Mouse (Mus musculus) adrenal gland, adult 2 months (tissue): ENCODE data around the gene Sh3bp5. TPM values are rescaled to one million over a fixed set of nuclear protein-coding genes. Genes with fewer than 3 reads are reported as not detected.

Experiments used
- DNase-seq: peaks from one replicate; pipeline ENCODE4 v3.0.0; 2021
- polyA plus RNA-seq: library from polyadenylated mRNA; depleted of rRNA; stranded (reverse); fragments of >200 nt; gene quantifications from 2 replicates; pipeline ENCODE4 v1.2.3, GENCODE M21; 2012
- total RNA-seq, 2 experiments: library from RNA; stranded (reverse); gene quantifications; 2 replicates each; pipeline ENCODE4 v1.2.3; 2021

The Sh3bp5 gene
- total and polyA plus RNA-seq, 3 experiments: 28.5 to 164 (median 111) TPM

DNA sequence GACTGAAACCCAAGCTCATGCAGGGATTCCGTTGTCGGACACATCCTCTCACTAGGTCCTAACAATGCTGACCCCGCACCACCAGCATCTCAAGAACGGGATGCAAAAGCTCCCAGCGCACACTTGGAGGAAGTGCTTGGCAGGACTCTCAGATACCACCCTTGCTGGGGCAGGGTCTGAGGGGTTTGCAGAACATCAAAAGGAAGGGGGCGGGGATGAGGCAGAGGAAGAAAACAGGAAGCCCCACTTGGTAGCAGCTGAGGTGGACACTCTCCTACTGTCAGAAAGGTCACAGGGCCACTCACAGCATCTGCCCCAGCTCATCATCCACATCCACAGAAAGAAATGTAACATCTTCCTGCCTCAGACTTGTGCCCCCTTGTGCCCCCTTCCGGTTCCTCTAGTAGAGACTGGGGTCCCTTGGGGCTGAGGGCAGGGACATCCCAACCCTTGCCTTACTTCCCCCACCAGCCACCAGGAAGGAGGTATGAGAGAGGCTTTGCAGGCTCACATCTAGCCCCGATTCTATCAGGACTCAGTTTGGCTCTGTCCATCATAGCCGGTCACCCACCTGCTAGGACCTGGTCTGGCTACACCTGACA, 25.7 kb downstream of the Sh3bp5 start:
- no peak for DNase-seq

GRCm38 (mm10) chr14:31408666-31409065, 27.2 kb downstream of the Sh3bp5 start:
- peak; percentile 69 for DNase-seq

DNA sequence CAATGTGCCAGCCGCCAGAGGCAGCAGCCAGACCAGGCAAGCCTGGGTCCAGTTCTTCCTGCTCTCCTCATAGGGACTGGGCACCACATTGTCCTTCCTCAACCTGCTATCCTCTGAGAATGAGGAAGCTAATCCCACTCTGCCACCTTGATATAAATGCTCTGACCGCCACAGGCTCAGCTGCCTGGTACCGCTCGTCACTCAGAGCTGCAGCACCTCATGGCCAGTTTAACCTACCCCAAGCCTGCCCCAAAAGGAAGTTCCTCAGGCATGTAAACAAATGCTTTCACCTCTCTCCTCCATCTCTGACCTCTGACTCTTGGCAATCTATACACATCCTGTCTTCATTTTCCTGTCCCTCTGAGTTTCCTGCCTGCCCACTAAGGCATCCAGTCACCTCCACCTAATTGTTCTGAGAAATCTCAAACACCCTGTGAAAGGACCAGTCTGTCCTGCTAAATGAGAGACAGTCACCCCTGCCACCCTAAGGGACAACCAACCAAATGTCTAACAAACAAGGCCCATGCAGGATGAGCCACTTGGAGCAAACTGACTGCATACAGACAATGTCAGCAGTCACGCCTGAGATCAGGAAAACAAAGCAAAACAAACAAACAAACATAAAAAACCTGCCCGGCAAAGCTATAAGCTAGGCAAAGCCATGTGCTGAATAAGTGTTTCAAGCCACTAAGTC, 27.8 kb downstream of the Sh3bp5 start:
- peak; percentile 58 for DNase-seq

- DNase-seq: peak; percentile 89
Observed at GRCm38 (mm10) chr14:31407208-31407607, 28.7 kb downstream of the Sh3bp5 start.

- DNase-seq: peak; percentile 62
Observed at GRCm38 (mm10) chr14:31406154-31406810, 29.6 kb downstream of the Sh3bp5 start.

GRCm38 (mm10) chr14:31405652-31406051, 30.2 kb downstream of the Sh3bp5 start:
- peak; percentile 38 for DNase-seq

DNA sequence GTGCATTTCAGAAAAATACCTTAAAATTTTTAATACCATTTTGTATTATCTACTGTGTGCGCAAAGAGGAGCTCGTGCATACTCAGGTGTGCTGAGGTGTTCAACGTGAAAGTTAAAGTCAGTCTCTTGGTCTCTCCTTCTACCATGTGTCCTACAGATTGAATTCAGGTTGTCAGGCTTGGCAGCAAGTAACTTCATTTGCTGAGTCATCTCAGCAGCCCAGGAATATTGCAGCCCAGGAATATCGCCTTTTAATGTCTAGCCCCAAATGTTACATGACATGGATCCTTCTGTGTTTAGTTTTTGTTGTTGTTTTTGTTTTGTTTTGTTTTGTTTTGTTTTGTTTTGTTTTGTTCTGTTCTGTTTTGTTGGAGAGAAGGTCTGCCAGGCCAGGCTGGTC, 31.2 kb downstream of the Sh3bp5 start:
- DNase-seq: no peak

- no peak for DNase-seq
Observed at GRCm38 (mm10) chr14:31403995-31404394, 31.9 kb downstream of the Sh3bp5 start.

DNA sequence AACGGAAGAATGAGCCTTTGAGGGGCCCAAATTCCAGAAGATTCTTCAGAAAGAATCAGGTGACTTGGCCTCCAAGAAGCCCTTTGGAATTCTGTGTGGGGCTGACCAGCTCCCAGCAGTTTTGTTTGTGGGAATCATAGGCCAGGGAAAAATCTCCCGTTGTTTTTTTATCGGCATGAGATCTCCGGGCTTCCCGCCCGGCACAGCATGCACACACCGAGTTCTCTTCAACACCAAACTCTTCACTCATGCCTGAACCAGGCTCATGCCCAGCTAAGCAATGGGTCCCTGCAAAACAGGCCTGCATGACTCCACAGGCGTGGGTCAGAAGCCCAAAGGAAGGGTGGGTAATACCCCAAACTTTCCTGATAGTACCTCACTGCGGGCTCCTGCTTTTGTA, 32.3 kb downstream of the Sh3bp5 start:
- DNase-seq: no peak

DNA sequence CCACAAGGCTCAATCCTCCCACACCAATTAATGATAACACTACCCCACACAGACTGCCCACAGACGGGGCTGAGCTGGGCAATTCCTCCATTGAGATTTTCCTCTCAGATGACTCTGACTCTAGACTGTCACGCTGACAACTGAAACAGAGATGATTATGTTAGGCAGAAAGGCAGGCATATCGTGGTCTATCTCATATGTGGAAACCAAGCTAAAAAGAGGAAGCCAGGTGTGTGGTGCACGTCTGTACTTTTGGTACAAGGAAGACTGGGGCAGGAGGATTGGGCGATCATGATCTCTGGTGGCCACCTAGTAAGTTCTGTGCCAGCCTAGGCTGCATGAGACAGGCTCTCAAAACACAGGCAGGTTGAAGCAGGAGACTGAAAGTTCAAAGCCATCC, 33.2 kb downstream of the Sh3bp5 start:
- DNase-seq: no peak

DNA sequence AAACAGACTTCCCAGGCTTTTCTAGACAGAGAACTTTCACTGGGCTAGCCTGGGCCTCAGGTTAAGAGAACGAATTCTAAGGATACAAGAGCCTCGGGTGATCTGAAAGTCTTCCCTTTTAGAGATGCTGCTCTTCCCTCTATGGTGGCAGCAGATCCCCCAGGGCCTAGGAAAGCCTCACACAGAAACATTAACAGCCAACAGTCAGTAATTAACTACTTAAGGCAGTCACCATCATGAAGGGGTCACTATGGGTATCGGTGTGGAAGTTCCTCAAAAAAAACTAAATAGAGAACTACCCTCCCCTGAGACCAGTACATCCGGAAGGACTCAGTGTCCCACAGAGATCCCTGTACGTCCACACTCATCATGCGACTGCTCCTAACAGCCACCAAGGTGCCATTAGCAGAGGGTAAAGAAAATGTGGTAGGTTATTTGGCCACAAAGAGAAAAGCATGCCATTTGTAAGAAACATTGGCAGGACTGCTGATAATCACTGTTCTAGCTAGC, 33.9 kb downstream of the Sh3bp5 start:
- no peak for DNase-seq

DNA sequence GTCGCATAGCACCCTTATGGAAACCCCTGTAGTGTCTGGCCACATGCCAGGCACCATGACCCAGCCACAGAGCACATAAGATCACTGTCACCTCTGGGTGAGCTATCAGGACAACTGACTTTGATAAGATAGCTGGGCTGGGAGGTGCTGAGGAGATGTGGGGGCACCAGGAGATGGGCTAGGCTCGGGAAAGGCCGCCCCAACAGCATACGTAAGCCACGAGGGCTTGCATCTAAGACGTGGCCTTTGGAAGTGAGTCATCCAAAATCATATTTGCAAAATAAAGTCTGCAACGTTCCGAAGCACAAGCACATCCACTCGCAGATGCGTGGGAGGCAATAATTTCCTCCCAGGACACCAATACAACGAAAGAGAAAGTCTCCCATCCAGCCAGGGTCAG, 35.0 kb downstream of the Sh3bp5 start:
- peak; percentile 80 for DNase-seq

DNA sequence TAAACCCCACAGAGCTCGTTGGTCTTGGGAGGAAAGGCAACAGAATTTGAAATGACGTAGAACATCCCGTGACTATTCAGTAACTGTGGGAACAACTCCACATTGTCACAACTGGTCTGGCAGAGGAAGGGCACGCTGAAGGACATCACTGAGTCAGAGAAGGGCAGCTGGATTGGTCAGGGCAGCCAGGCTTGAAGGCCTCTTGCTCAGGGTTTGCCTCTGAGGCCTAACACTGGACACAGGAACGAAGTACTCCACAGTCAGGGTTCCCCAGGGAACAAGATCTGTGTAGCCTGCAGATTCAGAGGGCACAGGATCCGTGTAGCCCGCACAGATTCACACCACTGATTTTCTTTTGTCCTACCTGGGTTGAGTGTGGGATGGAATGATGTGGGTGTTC, 35.6 kb downstream of the Sh3bp5 start:
- DNase-seq: peak; percentile 89

- no peak for DNase-seq
Observed at GRCm38 (mm10) chr14:31399271-31399670, 36.6 kb downstream of the Sh3bp5 start.

DNA sequence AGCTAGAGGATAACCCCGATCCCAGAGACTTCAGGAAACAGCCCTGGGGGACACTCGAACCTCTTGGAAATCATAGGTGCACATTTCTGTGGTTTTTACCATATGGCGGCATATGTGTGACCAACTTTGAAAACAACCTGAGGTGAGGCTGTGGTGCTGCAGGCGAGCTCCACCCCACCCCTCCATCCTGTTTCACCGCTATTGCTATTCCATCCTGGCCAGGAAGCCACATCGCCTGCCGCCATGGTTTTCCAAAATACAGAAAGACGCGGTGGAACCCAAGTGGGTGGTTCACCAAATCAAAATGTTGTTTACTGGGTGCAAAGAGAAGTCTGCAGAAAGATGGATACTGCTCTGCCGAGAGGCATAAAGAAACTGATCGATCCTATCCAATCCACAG, 37.1 kb downstream of the Sh3bp5 start:
- no peak for DNase-seq

DNA sequence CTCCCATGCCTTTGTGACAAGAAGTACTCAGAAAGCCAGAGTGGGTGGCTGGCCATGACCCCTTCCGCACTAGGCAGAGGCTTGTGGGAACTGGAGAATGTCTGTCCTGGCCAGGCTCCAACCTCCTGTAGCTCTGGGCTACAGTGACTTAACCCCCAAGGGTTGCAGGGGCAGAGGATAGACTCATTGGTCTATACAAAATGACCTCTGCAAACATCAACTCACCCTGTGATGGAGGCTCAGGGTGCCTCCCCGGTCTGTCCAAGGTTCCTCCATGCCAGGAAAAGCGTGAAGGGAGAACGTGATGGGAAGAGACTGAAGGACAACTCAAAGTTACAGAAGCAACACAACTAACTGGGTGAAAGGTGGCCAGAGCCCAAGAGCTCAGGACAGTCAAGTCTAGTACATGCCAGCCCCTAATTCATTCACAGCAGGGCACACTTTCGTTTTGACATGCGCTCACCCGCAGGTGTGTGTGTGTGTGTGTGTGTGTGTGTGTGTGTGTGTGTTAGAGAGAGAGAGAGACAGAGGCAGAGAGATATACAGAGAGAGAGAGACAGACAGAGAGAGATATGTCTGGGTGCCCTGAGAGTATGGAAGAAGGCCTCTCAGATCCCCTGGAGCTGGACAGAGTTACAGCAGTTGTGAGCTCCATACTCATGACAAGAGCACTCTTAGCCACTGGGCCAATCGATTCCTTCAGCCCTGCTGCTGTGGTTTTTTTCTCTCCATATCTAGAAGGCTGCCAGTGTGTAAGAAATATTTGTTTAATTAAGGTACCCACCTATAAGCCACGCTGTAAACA, 37.9 kb downstream of the Sh3bp5 start:
- DNase-seq: peak; percentile 83

GRCm38 (mm10) chr14:31397353-31397752, 38.5 kb downstream of the Sh3bp5 start:
- no peak for DNase-seq

DNA sequence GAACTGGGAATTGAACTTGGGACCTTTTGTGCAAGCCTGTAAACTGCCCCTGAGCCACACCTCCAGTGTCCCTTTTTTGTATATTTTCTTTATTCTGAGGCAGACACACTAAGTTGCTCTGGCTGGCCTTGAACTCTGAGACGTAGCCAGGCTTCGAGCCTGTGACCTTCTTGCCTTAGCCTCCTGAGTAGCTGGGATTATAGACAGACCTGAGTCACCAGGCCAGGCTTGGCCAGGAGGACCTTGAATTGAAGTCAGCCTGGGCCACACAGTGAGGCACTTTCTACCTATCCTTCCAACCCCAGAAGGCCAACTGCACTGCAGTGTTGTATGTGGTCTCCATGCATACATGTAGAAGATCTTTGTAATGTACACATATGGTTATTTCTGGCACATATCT, 39.5 kb downstream of the Sh3bp5 start:
- DNase-seq: peak; percentile 80

GRCm38 (mm10) chr14:31395629-31396199, 40.2 kb downstream of the Sh3bp5 start:
- no peak for DNase-seq

DNA sequence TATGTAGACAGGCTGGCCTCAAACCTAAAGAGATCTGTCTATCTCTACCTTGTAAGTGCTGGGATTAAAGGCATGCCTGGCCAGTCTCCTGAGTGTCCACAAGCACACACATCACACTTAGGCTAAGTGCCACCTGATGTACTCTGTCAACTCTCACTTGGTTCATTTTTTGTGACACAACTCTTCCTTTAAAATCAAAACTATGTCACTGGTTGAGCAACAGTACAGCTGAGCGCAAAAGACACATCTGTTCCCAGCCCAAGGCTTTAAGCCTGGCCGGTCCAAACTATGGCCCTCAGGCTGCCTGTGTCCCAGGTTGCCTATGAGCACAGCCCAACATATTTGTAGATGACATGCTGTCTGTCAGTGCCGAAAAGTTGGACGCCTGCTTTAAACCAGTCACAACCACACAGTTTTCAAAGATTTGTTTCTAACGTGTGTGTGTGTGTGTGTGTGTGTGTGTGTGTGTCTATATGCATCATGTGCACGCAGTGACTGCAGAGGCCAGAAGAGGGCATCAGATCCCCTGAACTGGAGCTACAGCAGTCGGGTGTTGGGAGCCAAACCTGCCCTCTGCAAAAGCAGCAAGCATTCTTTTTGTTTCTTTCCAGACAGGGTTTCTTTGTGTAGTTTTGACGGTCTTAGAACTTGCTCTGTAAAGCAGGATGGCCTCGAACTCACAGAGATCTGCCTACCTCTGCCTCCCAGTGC, 40.9 kb downstream of the Sh3bp5 start:
- DNase-seq: no peak

DNA sequence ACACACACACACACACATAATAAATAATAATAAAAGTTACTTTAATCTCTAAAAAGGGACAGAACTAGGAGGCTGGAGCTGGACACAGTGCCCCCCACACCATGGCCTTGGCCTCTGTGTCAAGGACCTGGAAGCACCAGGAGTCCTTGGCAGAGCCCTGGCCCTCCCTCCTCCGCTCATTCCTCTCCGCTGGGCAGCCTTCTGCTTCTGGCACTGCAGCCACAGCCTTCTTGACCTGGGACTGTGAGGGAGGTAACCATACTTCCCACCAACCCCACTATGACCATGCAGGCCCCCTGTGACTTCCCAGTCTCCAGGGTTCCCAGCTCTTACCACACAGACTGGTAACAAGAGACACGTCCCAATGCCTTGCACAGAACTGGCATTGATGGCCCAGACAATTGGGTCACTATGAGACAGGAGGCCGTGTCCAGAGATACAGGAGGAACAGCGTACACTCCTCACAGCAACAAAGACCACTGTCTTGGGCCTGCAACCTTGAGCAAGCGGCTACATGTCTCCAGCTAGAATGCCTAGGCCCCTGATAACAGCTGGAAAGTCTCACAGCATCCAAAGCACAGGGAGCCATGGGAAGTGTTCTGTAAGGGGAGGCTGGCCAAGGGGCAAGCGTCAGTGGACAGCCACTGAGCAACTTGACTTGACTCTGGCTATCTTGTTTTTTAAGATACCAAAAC, 41.8 kb downstream of the Sh3bp5 start:
- peak; percentile 77 for DNase-seq
